Mouse (Mus musculus): ENCODE measurements around the gene Slc6a16.
A peak's percentile ranks its signal among the peaks of the same experiment; 100 is the strongest.

Slc6a16 gene

DNA sequence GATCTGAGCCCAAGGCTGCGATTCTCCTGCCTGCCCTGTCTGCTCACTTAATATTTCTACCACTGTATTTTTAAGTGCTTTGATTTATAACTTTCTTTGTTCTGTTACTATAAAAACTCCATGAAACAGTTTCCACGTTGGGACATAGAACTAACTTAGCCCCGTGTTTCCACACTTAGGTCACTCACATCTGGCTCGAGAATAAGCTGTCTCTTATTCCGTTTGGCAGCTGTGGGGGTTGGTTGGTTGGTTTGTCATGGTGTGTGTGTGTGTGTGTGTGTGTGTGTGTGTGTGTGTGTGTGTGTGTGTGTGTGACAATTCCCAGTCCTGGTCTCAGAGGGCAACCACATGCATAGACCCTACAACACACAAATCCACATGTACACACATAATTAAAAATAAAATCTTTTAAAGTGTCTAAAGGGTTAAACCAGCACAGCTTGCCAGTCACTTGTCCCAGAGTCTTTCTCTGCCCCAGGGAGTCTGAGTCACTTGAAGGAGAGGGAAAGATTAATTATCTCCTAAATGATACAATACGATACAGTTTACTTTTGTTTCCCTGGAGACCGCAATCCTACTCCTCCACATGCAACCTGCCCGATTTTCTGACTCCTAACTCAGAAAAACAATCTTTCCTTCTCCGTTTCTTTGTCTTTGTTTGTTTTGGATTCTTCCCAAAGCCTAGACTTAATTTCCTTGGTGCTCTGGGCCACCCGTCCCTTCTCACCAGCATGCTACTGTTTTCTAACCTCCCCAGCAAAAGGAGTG lies 72.0 kb downstream of the Slc6a16 start:
- peak; percentile 36 for DNase-seq (ENCODE audit: low read depth, low spot score)

DNA sequence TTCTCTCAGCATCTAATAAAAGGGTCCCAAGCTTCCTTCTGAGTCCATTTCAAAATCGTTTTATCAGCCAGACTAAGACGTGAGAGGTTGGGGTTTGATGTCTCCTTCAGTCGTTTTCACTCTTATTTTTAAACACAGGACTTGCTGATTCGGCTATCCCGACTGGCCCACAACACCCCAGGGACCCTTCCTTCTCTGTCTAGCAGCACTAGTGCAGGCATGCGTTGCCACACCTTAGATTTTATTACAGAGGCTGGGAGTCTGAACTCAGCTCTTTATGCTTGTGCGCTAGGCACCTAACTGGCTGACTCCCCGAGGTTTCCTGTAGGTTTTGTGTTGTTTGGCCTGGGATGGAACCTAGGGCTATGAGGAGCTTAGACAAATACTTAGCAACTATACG lies 72.6 kb downstream of the Slc6a16 start:
- no peak for DNase-seq (ENCODE audit: low read depth, low spot score)

DNA sequence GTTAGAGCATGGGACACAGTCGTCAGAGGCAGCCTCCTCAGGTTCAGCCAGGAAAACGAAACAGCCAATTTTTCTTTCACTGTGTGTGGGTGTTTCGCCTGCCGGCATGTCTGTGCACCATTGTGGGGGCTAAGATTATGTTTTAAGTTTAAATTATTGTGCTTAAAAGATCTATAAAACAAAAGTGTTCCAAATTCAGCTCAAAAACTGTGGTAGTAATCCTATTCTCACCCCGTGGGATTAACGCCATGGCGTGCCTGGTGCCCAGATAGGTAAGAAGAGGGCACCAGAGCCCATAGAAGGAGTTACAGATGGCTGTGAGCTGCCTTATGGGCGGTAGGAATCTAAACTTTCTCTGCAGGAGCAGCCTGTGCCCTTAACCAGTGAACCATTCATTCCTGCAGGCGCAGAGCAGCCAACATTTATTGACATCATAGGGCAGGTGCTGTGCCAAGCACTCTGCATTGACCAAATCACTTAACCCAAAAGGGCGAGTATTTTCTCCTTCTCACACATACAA lies 74.4 kb downstream of the Slc6a16 start:
- no peak for DNase-seq (ENCODE audit: low read depth, low spot score)

DNA sequence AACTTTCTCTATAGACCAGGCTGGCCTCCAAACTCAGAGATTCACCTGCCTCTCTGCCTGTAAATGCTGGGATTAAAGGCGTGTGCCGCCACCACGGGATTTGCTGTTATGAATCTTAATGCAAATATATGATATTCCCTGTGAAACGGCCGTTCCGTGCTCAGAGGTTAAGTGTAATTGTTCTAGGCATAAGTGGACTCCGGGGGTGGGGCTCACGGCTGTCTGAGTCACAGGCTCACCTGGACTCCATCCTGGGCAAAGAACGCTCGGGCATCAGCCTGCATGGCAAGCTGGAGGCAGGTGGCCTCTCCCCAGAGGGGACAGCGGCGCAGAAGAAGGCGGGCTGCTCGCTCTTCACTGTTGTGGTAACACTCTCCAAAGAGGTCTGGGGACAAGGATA lies 75.7 kb downstream of the Slc6a16 start:
- no peak for DNase-seq (ENCODE audit: low read depth, low spot score)

DNA sequence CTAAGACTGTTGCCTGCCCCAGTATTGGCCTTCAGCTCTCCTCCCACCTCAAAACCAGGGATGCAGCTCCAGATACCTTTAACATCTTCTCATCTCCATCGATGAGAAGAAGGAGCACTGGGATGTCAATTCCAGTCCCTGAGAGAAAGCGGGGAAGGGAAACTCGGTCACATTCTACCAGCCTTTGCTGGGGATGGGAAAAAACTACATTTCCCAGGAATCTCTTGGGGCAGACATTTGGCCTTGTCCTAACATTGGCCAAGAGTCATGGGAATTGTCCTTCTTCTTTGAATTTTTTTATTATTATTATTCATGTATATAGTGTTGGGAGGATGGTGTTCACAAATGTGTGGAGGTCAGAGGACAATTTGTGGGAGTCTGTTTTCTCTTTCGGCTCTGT lies 81.4 kb downstream of the Slc6a16 start:
- DNase-seq (ENCODE audit: low read depth, low spot score): no peak
